Mouse (Mus musculus): Measurements from ENCODE around the gene Gm21319.
"Not testable (repeated sequence)": the region's sequence is repeated elsewhere in the genome, so short reads cannot be mapped to it uniquely, and the experiment has no call there.

Gm21319 gene

GRCm38 (mm10) chr12:87775655-87776054 lies at the start of gene Gm21319:
TSS of gene Gm21319 (minus strand) at chr12:87775755.
- not testable (repeated sequence) for DNase-seq

- not testable (repeated sequence) for DNase-seq
These were observed 40.7 kb upstream of the Gm21319 start, which contains the start of gene BB287469 for GRCm38 (mm10) chr12:87816277-87816676. TSS of gene BB287469 (plus strand) at chr12:87816577.

GRCm38 (mm10) chr12:87797971-87798370 lies 22.4 kb upstream of the Gm21319 start:
- not testable (repeated sequence) for DNase-seq

GRCm38 (mm10) chr12:87795212-87795611 lies 19.7 kb upstream of the Gm21319 start, which contains the start of gene Gm21936:
TSS of gene Gm21936 (plus strand) at chr12:87795512.
- not testable (repeated sequence) for DNase-seq
